9 mouse cellular contexts compared by ENCODE assay signal in the genomic region with DNA sequence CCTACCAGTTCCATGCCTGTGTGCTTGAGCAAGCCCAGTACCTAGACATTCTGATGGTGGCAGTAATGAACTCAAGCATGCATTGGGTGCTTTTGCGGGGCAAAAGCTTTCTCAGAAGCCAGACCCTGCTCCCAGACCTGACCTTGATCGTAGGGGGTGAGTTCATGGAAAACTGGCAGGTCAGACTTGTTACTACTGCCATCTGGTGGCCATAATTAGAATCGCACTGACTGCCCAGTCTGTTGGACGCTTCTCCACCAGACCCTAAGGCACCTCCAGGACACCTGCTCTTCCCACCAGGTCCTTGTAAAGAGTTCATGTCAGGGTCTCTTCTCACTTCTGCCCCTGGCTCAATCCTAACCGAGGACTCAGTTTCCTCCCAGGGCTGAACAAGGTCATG. TPM values are rescaled to one million over a fixed set of nuclear protein-coding genes. Genes with fewer than 3 reads are reported as not detected.
DNase-seq lines count a peak whose midpoint lies in the region; ATAC-seq and TF ChIP-seq lines count a peak whose summit lies in the region.
"Had no signal": no experiment of that assay in that cellular context is flagged by ENCODE, and none has a peak within 500 bp of the region (broad histone marks: within the 10 kb centered on the region; RNA-seq: fewer than 3 reads in every experiment).

No protein-coding gene starts in this region.

- ATAC-seq in forebrain, embryonic 14.5 days, result peak; percentile 15; the same call in 1 of the 2 replicates
- ATAC-seq in forebrain, embryonic 16.5 days, result no peak; the same call in 1 of the 2 replicates

- no peaks in the 10 kb centered on the region for H3K9me3 ChIP-seq in forebrain, embryonic 14.5 days (replicated peaks; ENCODE audit: control insufficient read depth, low read length)
- H3K9me3 ChIP-seq in forebrain, embryonic 16.5 days (ENCODE audit: control insufficient read depth, low read length), result no peaks in the 10 kb centered on the region
- no peaks in the 10 kb centered on the region for H3K9me3 ChIP-seq in E14TG2a.4 (ENCODE audit: low read length)
- H3K9me3 ChIP-seq: lung, embryonic 15.5 days had no signal

- H3K4me3 ChIP-seq in forebrain, embryonic 14.5 days (ENCODE audit: low read depth, low read length), result no peak overlapping the region
- no peak overlapping the region for H3K4me3 ChIP-seq in forebrain, embryonic 16.5 days (replicated peaks; ENCODE audit: low read length)
- H3K4me3 ChIP-seq in E14TG2a.4 (replicated peaks; ENCODE audit: low read length), result no peak overlapping the region
- no peak overlapping the region for H3K4me3 ChIP-seq in lung, adult 2 months (replicated peaks; ENCODE audit: extremely low read depth, low read depth, low read length)
- H3K4me3 ChIP-seq: lung, embryonic 15.5 days had no signal

- TF ChIP-seq POLR2A in lung, adult 2 months (IDR thresholded peaks at IDR 0.05; ENCODE audit: borderline replicate concordance, extremely low read depth, low read depth, low read length), result no peak

- H3K27me3 ChIP-seq in forebrain, embryonic 14.5 days (replicated peaks; ENCODE audit: control insufficient read depth, insufficient read depth, low read length), result no peaks in the 10 kb centered on the region
- no peaks in the 10 kb centered on the region; the same call in 1 of the 2 replicates for H3K27me3 ChIP-seq in forebrain, embryonic 16.5 days (replicated peaks; ENCODE audit: control insufficient read depth, insufficient read depth, low read length)
- H3K27me3 ChIP-seq in E14TG2a.4 (ENCODE audit: insufficient read depth, low read length), result peaks cover 19% of the 10 kb centered on the region; the same call in 1 of the 2 replicates

- no peak overlapping the region for H3K4me2 ChIP-seq in forebrain, embryonic 14.5 days (ENCODE audit: low read length)
- no peak overlapping the region for H3K4me2 ChIP-seq in forebrain, embryonic 16.5 days (ENCODE audit: low read length)
- H3K4me2 ChIP-seq: lung, embryonic 15.5 days had no signal

- no peak overlapping the region for H3K9ac ChIP-seq in forebrain, embryonic 14.5 days (ENCODE audit: low read length)
- H3K9ac ChIP-seq in forebrain, embryonic 16.5 days (replicated peaks; ENCODE audit: low read depth, low read length), result no peak overlapping the region
- H3K9ac ChIP-seq: lung, embryonic 15.5 days had no signal

- DNase-seq in forebrain, embryonic 14.5 days (ENCODE audit: low spot score), result peak; percentile 59
- peak; percentile 64 for DNase-seq in cerebellum, adult 11 months
- peak; percentile 67 for DNase-seq in gastrocnemius, postnatal 10 days
- DNase-seq in kidney, postnatal 25 days, result peak; percentile 68 to 78
- DNase-seq in lung, adult 2 months, result peak; percentile 52
- peak; percentile 57 to 58 for DNase-seq in right cerebral cortex, adult 2 months (ENCODE audit: low spot score in 2 of 2)

- peaks cover 23% of the 10 kb centered on the region; the same call in 1 of the 2 replicates for H3K36me3 ChIP-seq in forebrain, embryonic 14.5 days (ENCODE audit: control insufficient read depth, insufficient read depth, low read length)
- peaks cover 18% of the 10 kb centered on the region for H3K36me3 ChIP-seq in forebrain, embryonic 16.5 days (ENCODE audit: control insufficient read depth, insufficient read depth)
- H3K36me3 ChIP-seq in E14TG2a.4 (ENCODE audit: insufficient read depth, low read length), result no peaks in the 10 kb centered on the region
- H3K36me3 ChIP-seq: lung, embryonic 15.5 days had no signal

- no peaks in the 10 kb centered on the region for H3K4me1 ChIP-seq in forebrain, embryonic 14.5 days (ENCODE audit: control insufficient read depth, insufficient read depth, low read length)
- no peaks in the 10 kb centered on the region for H3K4me1 ChIP-seq in forebrain, embryonic 16.5 days (replicated peaks; ENCODE audit: control insufficient read depth, insufficient read depth, low read length)
- H3K4me1 ChIP-seq in E14TG2a.4 (replicated peaks; ENCODE audit: low read depth, low read length), result peaks cover 71% of the 10 kb centered on the region
- H3K4me1 ChIP-seq in lung, adult 2 months (ENCODE audit: control insufficient read depth, insufficient read depth, low read length), result peaks cover 2% of the 10 kb centered on the region; the same call in 1 of the 2 replicates
- H3K4me1 ChIP-seq: lung, embryonic 15.5 days had no signal

- H3K27ac ChIP-seq in forebrain, embryonic 14.5 days (ENCODE audit: low read depth, low read length), result no peak overlapping the region
- no peak overlapping the region for H3K27ac ChIP-seq in forebrain, embryonic 16.5 days (ENCODE audit: low read length)
- H3K27ac ChIP-seq: lung, embryonic 15.5 days had no signal

- TF ChIP-seq CTCF in E14TG2a.4 (conservative IDR thresholded peaks at IDR 0.05; ENCODE audit: low read length), result peak; percentile 95
- TF ChIP-seq CTCF in lung, adult 2 months (IDR thresholded peaks at IDR 0.05; ENCODE audit: insufficient read depth, low read length), result peak; percentile 79

- 6% methylated on average over 5 of the region's 5 CpGs for WGBS in forebrain, embryonic 14.5 days
- 2% methylated on average over 5 of the region's 5 CpGs for WGBS in forebrain, embryonic 16.5 days
- WGBS in lung, adult 2 months, result 2% methylated on average over 5 of the region's 5 CpGs

RNA-seq across cellular contexts. Expression of a gene that starts 34.5 kb away (rescaled TPM):
- 16.5 and 22.0 TPM in 2 replicates for polyA plus RNA-seq in forebrain, embryonic 14.5 days (2014; fragmentation: Nextera tagmentation; extraction: Ambion mirVana)
- 28.8 and 30.4 TPM in 2 replicates for polyA plus RNA-seq in forebrain, embryonic 16.5 days (2015; fragmentation: Nextera tagmentation; extraction: Ambion mirVana)
- total RNA-seq in gastrocnemius, postnatal 10 days (2021), result under 1 TPM; 0.18 to 0.23 TPM
- 0.44 and 0.51 TPM in 2 replicates for polyA plus RNA-seq in lung, adult 2 months (2012; rRNA removed)

RNA-seq across cellular contexts. Expression of a gene that starts 35.4 kb away (rescaled TPM):
- polyA plus RNA-seq in forebrain, embryonic 14.5 days (2014; fragmentation: Nextera tagmentation; extraction: Ambion mirVana), result 93.5 and 95.5 TPM in 2 replicates
- 92.7 TPM in 2 replicates for polyA plus RNA-seq in forebrain, embryonic 16.5 days (2015; fragmentation: Nextera tagmentation; extraction: Ambion mirVana)
- 10 to 100 TPM; 92.7 to 98.3 TPM for total RNA-seq in gastrocnemius, postnatal 10 days (2021)
- 50.8 and 63.2 TPM in 2 replicates for polyA plus RNA-seq in lung, adult 2 months (2012; rRNA removed)

RNA-seq across cellular contexts. Expression of a gene that starts 35.5 kb away (rescaled TPM):
- 25.0 and 29.1 TPM in 2 replicates for polyA plus RNA-seq in forebrain, embryonic 14.5 days (2014; fragmentation: Nextera tagmentation; extraction: Ambion mirVana)
- 36.1 and 38.3 TPM in 2 replicates for polyA plus RNA-seq in forebrain, embryonic 16.5 days (2015; fragmentation: Nextera tagmentation; extraction: Ambion mirVana)
- total RNA-seq in gastrocnemius, postnatal 10 days (2021), result 10 to 100 TPM; 32.7 to 33.3 TPM
- 9.0 and 11.3 TPM in 2 replicates for polyA plus RNA-seq in lung, adult 2 months (2012; rRNA removed)

Comparison
In these comparisons a context has a peak if more than half of its experiments do, and no peak if none do; other contexts are left out.
1. RNA of a gene that starts 34.5 kb away (polyA plus RNA-seq): 28.8 to 30.4 TPM in forebrain, embryonic 16.5 days and 16.5 to 22.0 TPM in forebrain, embryonic 14.5 days; 0.44 to 0.51 TPM in lung, adult 2 months; every median in the first group is over 10 times any median in the second.
2. Peak in every context shown above with its lines, with median percentiles within 50 percentile points of each other: DNase-seq.